Mouse (Mus musculus): ENCODE data around the gene Neurod6.

DNA sequence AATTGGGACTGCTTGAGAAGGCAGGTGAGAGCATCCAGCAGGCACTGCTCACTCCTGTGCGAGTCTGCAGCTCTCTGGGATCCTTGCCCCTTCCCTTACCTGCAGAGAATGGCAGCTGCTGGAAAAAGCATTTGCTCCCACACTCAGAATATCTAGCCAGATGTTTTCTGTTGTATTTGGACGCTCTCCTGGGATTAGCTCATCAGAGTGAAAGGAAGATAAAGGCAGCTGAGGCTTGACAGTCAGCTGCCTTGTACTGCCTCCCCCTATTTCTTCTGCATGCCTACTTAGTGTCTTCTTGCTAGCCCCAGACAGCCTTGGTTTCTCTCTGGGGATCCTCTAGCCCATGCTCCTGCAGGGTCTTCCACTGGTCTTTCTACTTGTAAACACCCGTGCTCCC, 31.1 kb downstream of the Neurod6 start:
- TF ChIP-seq CTCF (IDR thresholded peaks at IDR 0.05; ENCODE audit: low read depth) = no peak
- no peak for TF ChIP-seq EP300 (optimal IDR thresholded peaks at IDR 0.05)

Measured in stomach, postnatal 0 days (tissue).